Mouse (Mus musculus): ENCODE data around the gene Neu4. TPM values are rescaled to one million over a fixed set of nuclear protein-coding genes. Genes with fewer than 3 reads are reported as not detected.
"Not testable (repeated sequence)": the region's sequence is repeated elsewhere in the genome, so short reads cannot be mapped to it uniquely, and the experiment has no call there.

The Neu4 gene
- polyA plus RNA-seq, 1 experiment from 2014 or later: not detected

DNA sequence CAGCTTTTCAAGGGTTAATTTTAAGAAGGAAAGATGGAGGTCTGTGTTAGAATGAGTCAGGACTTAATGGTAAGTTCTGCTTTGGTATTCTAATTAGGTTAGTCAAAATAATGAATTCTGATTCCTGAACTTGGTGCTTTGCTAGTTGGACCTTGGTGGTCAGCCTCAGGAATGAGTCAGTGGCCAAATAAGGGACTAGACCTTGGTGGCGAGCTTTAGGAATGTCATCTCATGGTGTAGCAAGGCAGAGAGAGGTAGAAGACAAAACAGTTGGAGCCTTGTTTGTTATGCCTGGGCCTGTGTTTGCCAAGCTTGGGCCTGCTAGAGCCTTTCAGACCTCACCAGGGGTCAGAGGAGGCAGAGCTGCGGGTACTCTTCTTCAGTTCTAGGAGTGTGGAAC is 8.5 kb downstream of the Neu4 start:
- Histone ChIP-seq H3K27ac (no peak overlapping the region), H3K79me2 (ENCODE audit: inconsistent target) (no peaks in the 10 kb centered on the region), H3K4me3 (ENCODE audit: inconsistent target) (no peak overlapping the region), H3K36me3 (ENCODE audit: inconsistent target) (no peaks in the 10 kb centered on the region)
- WGBS (ENCODE audit: missing documents): 96% methylated on average over 2 of the region's 2 CpGs

DNA sequence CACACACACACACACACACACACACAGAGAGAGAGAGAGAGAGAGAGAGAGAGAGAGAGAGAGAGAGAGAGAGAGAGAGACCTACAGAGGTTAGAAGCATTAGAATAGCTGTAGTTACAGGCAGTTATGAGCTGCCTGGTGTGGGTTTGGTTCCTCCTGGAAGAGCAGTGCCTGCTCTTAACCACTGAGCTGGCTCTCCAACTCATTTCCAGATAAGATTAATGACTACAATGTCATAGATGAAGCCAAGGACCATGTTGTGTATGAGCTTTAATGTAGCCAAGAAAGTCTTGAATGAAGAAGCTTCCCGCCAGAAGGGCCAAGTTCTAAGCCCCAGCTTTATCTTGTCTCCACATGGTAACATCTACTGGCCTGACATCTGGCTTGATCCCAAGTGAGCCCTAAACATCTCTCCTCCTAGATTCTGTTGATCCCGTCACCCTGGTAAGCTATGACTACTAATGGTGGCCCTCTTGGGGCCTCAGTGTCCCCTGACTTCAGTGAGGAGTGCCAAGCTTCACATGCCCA is 12.9 kb downstream of the Neu4 start:
- no peak overlapping the region for H3K4me3 ChIP-seq (ENCODE audit: inconsistent target)
- H3K27ac ChIP-seq: no peak overlapping the region
- H3K36me3 ChIP-seq (ENCODE audit: inconsistent target): no peaks in the 10 kb centered on the region
- no peaks in the 10 kb centered on the region for H3K79me2 ChIP-seq (ENCODE audit: inconsistent target)
- 90% methylated on average over 2 of the region's 2 CpGs for WGBS (ENCODE audit: missing documents)

GRCm38 (mm10) chr1:94034984-94035743 is 14.9 kb downstream of the Neu4 start:
- WGBS (ENCODE audit: missing documents): 2% methylated on average over 25 of the region's 25 CpGs
- H3K79me2 ChIP-seq (ENCODE audit: inconsistent target): no peaks in the 10 kb centered on the region
- no peaks in the 10 kb centered on the region for H3K36me3 ChIP-seq (ENCODE audit: inconsistent target)
- no peak overlapping the region for H3K27ac ChIP-seq
- peak overlapping the region; percentile 24 for H3K4me3 ChIP-seq (ENCODE audit: inconsistent target)

DNA sequence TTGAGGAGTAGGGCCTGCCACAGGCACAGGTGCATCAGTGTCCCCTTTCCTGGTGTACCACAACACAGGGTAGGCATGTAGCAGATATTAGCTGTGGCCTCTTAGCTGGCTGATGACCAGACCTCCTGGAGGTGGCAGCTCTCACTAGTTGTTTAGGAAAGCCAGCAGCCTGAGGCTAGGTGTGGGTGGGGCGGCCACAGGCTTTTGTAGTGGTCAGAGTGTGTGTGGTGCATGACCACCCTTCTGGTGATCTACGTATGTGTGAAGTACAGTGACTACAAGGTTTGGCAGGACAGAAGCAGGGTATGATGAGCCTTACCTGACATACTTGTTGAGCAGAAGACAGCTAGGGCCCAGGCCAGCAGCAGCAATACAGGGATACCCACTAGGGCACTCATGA is 20.1 kb downstream of the Neu4 start:
- Histone ChIP-seq H3K27ac (no peak overlapping the region), H3K79me2 (ENCODE audit: inconsistent target) (no peaks in the 10 kb centered on the region), H3K36me3 (ENCODE audit: inconsistent target) (no peaks in the 10 kb centered on the region), H3K4me3 (ENCODE audit: inconsistent target) (no peak overlapping the region)
- 96% methylated on average over 2 of the region's 2 CpGs for WGBS (ENCODE audit: missing documents)

- Histone ChIP-seq H3K27ac (no peak overlapping the region), H3K79me2 (ENCODE audit: inconsistent target) (no peaks in the 10 kb centered on the region), H3K36me3 (ENCODE audit: inconsistent target) (no peaks in the 10 kb centered on the region), H3K4me3 (ENCODE audit: inconsistent target) (no peak overlapping the region)
- WGBS (ENCODE audit: missing documents): 91% methylated on average over 3 of the region's 3 CpGs
Observed at GRCm38 (mm10) chr1:94045559-94045958, 25.3 kb downstream of the Neu4 start.

- Histone ChIP-seq H3K36me3 (ENCODE audit: inconsistent target) (no peaks in the 10 kb centered on the region), H3K79me2 (ENCODE audit: inconsistent target) (no peaks in the 10 kb centered on the region), H3K4me3 (ENCODE audit: inconsistent target) (no peak overlapping the region), H3K27ac (no peak overlapping the region)
- WGBS (ENCODE audit: missing documents): 89% methylated on average over 4 of the region's 4 CpGs
Observed at GRCm38 (mm10) chr1:94046544-94046943, 26.3 kb downstream of the Neu4 start.

DNA sequence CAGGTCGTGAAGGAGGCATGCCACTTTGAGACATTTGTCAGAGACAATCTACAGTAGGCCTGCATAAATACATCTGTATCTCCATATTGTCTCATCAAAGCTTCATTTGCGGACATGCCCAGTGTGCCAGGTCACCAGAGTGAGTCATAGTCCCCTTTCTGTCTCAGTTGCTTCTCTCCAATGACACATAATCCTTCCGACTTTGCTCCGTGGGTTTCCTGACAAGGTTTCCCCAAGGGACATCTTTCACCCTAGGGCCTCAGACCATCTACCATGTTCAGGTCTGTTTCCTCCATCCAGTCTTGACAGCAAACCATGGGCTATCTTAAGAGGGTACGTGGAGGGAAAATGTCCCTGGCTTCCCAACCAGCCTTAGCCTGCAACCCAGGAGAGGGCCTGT is 30.9 kb downstream of the Neu4 start:
- no peaks in the 10 kb centered on the region for H3K79me2 ChIP-seq (ENCODE audit: inconsistent target)
- H3K36me3 ChIP-seq (ENCODE audit: inconsistent target): no peaks in the 10 kb centered on the region
- WGBS (ENCODE audit: missing documents): 94% methylated on average over 5 of the region's 5 CpGs
- no peak overlapping the region for H3K27ac ChIP-seq
- H3K4me3 ChIP-seq (ENCODE audit: inconsistent target): no peak overlapping the region

DNA sequence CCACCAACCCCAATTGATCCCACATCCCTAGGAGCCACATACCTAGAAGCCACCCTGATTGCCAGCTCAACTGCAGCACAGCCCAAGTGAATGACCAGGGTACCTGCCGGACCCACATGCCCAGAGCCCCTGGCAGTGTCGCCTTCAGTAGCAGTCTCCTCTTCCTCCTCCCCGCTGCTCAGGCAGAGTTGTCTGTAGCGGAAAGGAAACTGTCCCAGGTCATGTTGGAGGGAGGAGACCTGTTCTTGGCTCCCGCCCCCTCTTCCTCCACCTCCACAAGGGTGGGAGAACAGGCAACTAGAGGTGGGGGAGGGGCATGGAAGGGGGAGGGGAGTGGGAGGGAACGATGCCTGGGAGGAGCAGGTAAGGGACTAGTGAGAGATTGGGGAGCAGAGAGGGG is 32.1 kb downstream of the Neu4 start, which contains the start of gene Pdcd1:
Gene Pdcd1 (minus strand): TSS at position 181 of the 400 bp plus-strand sequence.
- H3K4me3 ChIP-seq (ENCODE audit: inconsistent target): no peak within 1 kb of the TSS
- WGBS (ENCODE audit: missing documents): 71% methylated on average over 5 of the region's 6 CpGs
- H3K36me3 ChIP-seq (ENCODE audit: inconsistent target): no peaks in the 10 kb centered on the region
- H3K27ac ChIP-seq: no peak within 1 kb of the TSS
- no peaks in the 10 kb centered on the region for H3K79me2 ChIP-seq (ENCODE audit: inconsistent target)

DNA sequence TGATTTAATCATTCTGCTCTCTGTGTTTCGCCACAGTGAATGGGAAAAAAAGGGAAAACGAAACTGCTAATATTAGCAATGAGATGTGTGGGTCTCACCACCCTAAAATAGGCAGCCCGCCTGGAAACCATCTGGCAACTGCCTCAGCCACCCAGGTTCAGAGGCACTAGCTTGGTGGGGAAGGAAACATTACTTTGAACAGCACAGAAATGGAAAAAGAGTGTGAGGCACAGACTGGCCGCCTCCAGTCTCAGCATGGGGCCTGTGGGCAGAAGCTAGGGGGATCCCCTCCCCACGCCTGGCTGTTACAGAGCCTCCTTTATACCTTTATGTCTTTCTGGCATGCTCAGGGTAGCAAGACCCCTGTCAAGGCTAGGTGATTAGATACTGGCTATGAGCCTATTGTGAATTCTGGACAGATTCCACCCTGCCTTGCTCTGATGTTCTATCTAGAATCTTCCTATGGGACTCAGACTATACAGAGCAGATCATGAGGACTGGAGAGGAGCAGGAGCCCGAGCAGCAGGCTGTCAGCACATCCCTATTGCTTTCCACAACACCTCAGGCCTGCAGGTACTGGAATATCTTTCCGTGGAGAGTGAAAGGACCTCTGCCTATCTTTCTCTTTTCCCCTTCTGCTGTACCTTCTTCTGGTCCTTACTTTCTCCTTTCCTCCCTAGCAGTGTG is 33.4 kb downstream of the Neu4 start:
- no peaks in the 10 kb centered on the region for H3K79me2 ChIP-seq (ENCODE audit: inconsistent target)
- H3K4me3 ChIP-seq (ENCODE audit: inconsistent target): no peak overlapping the region
- H3K36me3 ChIP-seq (ENCODE audit: inconsistent target): no peaks in the 10 kb centered on the region
- no peak overlapping the region for H3K27ac ChIP-seq
- WGBS (ENCODE audit: missing documents): 41% methylated on average over 7 of the region's 7 CpGs

DNA sequence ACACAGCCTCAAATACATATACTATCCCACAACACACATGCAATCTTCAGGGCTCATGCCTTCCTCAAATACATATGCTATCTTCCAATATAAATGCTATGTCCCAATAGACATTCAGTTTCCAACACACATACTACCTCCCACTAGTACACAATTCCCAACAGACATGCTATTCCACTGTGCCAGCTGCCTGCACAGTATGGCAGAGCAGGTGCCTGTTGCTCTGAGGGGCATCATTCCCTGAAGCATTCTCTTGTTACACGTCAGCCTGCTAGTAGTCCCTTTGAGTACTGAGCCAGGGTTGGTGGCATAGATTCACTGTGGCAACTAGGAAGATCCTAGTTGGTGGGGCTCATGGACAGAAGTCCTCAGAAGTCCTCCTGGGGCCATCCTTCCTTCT is 34.2 kb downstream of the Neu4 start:
- H3K79me2 ChIP-seq (ENCODE audit: inconsistent target): no peaks in the 10 kb centered on the region
- no peaks in the 10 kb centered on the region for H3K36me3 ChIP-seq (ENCODE audit: inconsistent target)
- WGBS (ENCODE audit: missing documents): 92% methylated on average over 1 of the region's 1 CpGs

DNA sequence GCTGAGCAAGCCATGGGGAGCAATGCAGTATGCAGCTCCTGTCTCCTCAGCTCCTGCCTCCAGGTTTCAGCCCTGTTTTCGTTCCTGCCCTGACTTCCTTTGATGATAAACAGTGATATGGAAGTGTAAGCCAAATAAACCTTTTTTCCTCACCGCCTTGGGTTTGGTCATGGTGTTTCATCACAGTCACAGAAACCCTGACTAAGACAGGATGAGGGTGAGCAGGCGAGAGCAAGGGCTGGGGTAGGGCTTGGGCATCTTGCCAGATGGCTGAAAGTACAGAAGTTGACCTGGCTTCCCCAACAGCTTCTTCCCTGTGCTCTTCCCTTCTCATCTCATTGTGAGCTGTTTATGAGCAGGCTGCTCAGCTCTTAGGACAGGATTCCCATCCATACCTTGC is 35.7 kb downstream of the Neu4 start:
- Histone ChIP-seq H3K79me2 (ENCODE audit: inconsistent target) (no peaks in the 10 kb centered on the region), H3K27ac (no peak overlapping the region), H3K36me3 (ENCODE audit: inconsistent target) (no peaks in the 10 kb centered on the region), H3K4me3 (ENCODE audit: inconsistent target) (no peak overlapping the region)
- 33% methylated on average over 3 of the region's 3 CpGs for WGBS (ENCODE audit: missing documents)

More for the DNA sequence above, 34.2 kb downstream of the Neu4 start:
- Histone ChIP-seq H3K4me3 (ENCODE audit: inconsistent target) (no peak overlapping the region), H3K27ac (no peak overlapping the region)

GRCm38 (mm10) chr1:94057401-94057800 is 37.1 kb downstream of the Neu4 start:
- no peaks in the 10 kb centered on the region for H3K79me2 ChIP-seq (ENCODE audit: inconsistent target)
- WGBS (ENCODE audit: missing documents): 97% methylated on average over 2 of the region's 2 CpGs
- no peaks in the 10 kb centered on the region for H3K36me3 ChIP-seq (ENCODE audit: inconsistent target)
- H3K4me3 ChIP-seq (ENCODE audit: inconsistent target): no peak overlapping the region
- no peak overlapping the region for H3K27ac ChIP-seq

- H3K36me3 ChIP-seq (ENCODE audit: inconsistent target); H3K79me2 ChIP-seq (ENCODE audit: inconsistent target); H3K27ac ChIP-seq; H3K4me3 ChIP-seq (ENCODE audit: inconsistent target): not testable (repeated sequence)
- WGBS (ENCODE audit: missing documents): 0% methylated on average over 1 of the region's 1 CpGs
Observed at GRCm38 (mm10) chr1:94058281-94058680, 38.0 kb downstream of the Neu4 start.

DNA sequence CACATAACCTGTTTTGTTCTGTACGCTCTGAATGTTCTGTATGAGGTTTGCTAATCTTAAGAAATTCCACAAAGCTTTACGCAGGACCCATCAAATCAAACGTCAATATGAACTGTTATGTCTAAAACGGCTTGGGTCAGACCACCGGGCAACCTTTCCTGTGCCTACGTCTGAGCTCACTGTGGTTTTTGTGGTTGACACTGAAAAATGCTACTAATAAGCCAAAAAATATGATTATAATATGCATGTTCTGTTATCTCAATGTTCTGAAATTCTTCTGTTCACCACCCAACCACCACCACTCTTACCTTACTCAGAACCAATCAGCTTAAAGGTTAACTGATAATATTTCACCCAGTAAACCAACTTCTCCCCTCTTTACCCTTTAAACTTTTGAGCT is 54.5 kb downstream of the Neu4 start:
- WGBS (ENCODE audit: missing documents): 26% methylated on average over 6 of the region's 6 CpGs
- Histone ChIP-seq H3K27ac (no peak overlapping the region), H3K4me3 (ENCODE audit: inconsistent target) (no peak overlapping the region), H3K79me2 (ENCODE audit: inconsistent target) (no peaks in the 10 kb centered on the region), H3K36me3 (ENCODE audit: inconsistent target) (no peaks in the 10 kb centered on the region)

GRCm38 (mm10) chr1:94076702-94077101 is 56.5 kb downstream of the Neu4 start:
- Histone ChIP-seq H3K36me3 (ENCODE audit: inconsistent target) (no peaks in the 10 kb centered on the region), H3K79me2 (ENCODE audit: inconsistent target) (no peaks in the 10 kb centered on the region), H3K27ac (no peak overlapping the region), H3K4me3 (ENCODE audit: inconsistent target) (no peak overlapping the region)
- 29% methylated on average over 1 of the region's 1 CpGs for WGBS (ENCODE audit: missing documents)

All from macrophage (primary cell).